Mouse (Mus musculus) layer of hippocampus, adult 2 months (tissue): ENCODE data around the gene Ripply1. TPM values are rescaled to one million over a fixed set of nuclear protein-coding genes. Genes with fewer than 3 reads are reported as not detected.

Source experiments
- DNase-seq, 2 experiments: peaks; one replicate each; pipeline ENCODE4 v3.0.0; 2022; ENCODE audit warnings: low spot score in 2 of 2
- H3K27ac ChIP-seq: fragments of 200-600 bp; 2 replicates; pipeline ENCODE4 v1.8.1; 2022
- H3K4me3 ChIP-seq: fragments of 200-600 bp; 2 replicates; pipeline ENCODE4 v1.8.1; 2022; ENCODE audit warnings: mild to moderate bottlenecking
- CTCF ChIP-seq: fragments of 200-600 bp; conservative IDR thresholded peaks from 2 replicates; pipeline ENCODE4 v1.8.1; 2022; ENCODE audit warnings: antibody characterized with exemption, mild to moderate bottlenecking, moderate library complexity
- long read RNA-seq, 2 experiments: library from polyadenylated mRNA; stranded (forward); transcript quantifications; one replicate each; pipeline ENCODE4 v2.0.0; 2021; ENCODE audit warnings: borderline mapping rate in 2 of 2
- total RNA-seq, 2 experiments: library from RNA; stranded (reverse); gene quantifications; 2 replicates each; pipeline ENCODE4 v1.2.3; 2021

Gene Ripply1
- total RNA-seq, result not detected
- long read RNA-seq, experiment 1, result 0 reads
- long read RNA-seq, experiment 2, result 0 reads

DNA sequence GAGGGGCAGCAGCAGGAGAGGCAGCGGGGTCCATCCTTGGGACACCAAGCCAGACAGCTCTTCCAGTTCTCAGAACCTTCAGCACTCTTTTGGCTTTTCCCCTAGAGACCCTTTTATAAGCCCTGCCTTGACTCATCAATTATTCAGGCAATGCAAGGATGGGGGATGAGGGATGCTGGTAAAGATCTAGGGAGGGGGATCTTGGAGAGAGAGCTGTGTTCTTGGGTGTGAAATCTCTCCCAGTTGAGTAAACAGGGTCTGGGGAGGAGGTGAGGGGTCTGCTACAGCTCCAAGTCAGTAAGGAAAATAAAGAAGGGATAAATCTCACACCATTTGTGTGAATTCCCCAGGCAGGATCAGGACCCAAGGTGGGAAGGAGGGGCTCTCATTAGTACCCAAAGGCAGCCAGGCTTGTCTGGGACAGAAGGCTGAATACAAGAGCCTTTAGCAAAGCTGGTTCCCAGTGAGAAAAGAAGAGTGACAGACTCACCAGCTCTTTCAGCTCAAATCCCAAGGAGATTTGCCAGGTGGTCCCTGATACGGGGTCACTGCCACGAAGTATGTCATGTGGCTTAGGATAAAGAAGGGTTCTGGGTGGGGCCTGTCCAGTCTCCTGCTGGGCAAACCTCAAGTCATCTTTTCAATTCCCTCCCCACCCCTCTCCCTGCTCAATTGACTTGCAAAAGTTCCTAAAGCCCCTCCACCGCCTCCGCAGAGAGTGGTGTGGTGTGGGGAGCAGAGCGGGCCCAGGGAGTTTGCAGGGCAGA, at the start of gene Ripply1:
TSS of gene Ripply1 (minus strand) at position 76 of the 767 bp plus-strand sequence.
- H3K4me3 ChIP-seq, result no peak within 1 kb of the TSS

DNA sequence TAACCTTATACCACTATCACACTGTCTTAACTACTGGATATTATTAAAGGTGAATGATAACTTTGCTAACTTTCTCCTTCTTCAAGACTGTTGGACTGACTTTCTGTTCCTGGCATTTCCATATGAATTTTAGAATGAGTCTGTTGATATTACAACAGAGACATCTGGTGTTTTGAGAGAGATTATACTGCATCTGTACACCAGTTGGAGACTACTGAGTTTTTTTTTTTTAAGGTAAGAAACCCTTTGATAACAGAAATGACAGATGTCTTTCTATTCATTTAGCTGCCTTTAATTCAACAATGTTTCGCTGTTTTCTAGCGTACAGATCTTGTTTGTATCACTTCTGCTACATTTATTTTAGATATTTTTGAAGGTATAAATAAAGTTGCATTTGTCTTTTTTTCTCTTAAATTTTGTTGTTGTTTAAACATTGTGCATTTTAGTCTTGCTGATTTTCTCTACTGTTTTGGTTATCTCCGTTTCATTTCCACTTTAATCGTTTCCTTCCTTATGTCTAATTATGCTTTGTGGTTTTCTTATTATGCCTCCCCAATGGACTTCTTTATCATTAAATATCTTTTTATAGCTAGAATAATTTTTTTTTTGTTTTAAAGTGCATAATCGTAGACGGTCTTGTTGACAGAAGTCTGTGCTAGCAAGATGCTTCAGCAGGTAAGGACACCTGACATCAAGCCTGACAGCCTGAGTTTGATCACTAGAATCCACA, 46.4 kb upstream of the Ripply1 start:
- Histone ChIP-seq H3K27ac (no peak overlapping the region), H3K4me3 (no peak overlapping the region)
- DNase-seq, result no peak
- TF ChIP-seq CTCF, result no peak

More for the DNA sequence above, at the start of gene Ripply1:
- DNase-seq, result no peak
- no peak for TF ChIP-seq CTCF
- H3K27ac ChIP-seq, result no peak within 1 kb of the TSS

DNA sequence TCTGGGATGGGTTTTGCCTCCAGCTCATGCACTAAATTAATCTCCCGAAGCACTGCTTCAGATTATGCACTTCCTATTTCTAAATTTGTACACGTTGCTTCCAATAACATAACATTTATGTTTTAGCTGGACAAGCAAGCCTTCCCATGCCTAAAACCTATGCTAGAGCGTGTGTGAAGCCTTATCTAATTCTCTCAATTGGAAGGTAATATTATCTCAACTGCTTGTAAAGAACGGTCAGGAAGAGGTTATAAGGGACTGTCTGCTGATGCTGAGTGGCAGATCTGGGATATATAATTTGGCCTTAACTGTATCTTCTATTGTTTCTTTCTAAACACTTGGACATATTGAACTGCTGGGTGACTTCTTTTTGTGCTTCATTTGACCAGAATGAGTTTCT, 44.8 kb upstream of the Ripply1 start:
- no peak overlapping the region for H3K27ac ChIP-seq
- H3K4me3 ChIP-seq, result no peak overlapping the region
- DNase-seq, result no peak
- TF ChIP-seq CTCF, result no peak

DNA sequence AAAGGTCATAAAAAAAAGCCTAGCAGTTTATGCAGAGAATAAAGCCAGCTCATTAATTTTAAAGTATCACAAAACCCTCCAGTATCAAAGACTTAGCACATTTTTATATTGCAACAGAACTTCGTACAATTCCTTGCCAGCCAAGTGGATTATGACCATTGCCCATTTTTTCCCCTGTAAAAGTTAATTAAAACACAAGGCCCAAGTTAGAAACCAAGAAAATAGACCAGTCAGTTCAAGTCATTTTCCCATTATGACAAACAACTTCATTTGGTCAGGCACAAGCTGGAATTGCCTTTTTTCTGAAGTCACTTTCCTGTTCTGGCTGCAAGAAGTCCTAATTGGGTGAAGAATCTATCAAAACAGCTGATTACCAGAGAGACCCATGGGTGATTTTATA, 43.2 kb upstream of the Ripply1 start:
- no peak for DNase-seq
- TF ChIP-seq CTCF, result no peak
- no peak overlapping the region for H3K27ac ChIP-seq
- H3K4me3 ChIP-seq, result no peak overlapping the region

DNA sequence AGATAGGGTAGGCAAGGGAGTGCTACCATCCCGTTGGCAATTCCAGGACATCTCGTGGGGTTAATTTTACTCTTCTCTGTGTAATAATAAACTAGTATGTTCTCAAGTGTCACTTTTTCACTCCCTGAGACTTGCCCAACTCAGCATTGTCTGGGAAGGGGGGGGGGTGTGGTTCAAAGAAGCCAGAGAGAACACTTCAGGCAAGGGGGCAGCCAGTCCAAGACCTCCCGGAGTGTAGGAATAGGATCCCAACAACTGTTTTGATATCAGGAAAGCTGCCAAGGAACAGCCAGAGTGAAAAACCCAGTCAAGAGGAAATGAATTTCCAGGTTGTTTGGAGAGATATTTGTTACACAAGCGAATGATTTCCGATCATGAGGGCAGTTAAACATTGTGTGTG, 33.0 kb upstream of the Ripply1 start:
- Histone ChIP-seq H3K4me3 (no peak overlapping the region), H3K27ac (no peak overlapping the region)
- DNase-seq, result no peak
- TF ChIP-seq CTCF, result no peak

DNA sequence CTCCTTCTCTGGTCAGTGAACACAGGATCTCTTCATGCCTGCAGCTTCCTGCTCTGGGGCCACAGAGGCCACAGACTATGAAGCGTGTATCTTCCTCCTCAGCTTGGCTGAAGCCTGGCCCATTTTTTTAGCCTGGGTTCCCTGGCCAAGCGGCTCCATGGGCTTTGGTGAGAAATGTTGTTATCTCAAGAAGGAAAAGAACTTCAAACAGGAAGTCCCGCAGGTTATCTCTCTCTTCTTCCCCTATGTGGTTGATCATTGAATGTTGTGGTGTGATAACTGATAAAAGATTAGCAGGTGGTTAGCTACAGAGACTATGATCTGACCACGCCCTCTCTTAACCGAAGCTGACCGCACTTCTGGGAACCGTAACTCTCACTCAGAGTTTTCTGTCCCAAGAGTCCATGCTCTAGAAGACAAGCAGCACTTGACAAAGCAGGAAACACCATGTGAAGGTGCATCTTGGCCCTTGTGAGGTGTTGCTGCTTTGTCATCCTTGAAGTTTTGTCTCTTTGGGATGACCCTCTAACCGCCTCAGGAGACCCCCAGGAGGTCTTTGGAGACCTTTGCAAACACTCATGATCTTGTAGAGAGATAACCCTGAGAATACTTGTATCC, 32.0 kb upstream of the Ripply1 start:
- H3K4me3 ChIP-seq, result no peak overlapping the region
- no peak for DNase-seq
- no peak overlapping the region for H3K27ac ChIP-seq
- TF ChIP-seq CTCF, result no peak

DNA sequence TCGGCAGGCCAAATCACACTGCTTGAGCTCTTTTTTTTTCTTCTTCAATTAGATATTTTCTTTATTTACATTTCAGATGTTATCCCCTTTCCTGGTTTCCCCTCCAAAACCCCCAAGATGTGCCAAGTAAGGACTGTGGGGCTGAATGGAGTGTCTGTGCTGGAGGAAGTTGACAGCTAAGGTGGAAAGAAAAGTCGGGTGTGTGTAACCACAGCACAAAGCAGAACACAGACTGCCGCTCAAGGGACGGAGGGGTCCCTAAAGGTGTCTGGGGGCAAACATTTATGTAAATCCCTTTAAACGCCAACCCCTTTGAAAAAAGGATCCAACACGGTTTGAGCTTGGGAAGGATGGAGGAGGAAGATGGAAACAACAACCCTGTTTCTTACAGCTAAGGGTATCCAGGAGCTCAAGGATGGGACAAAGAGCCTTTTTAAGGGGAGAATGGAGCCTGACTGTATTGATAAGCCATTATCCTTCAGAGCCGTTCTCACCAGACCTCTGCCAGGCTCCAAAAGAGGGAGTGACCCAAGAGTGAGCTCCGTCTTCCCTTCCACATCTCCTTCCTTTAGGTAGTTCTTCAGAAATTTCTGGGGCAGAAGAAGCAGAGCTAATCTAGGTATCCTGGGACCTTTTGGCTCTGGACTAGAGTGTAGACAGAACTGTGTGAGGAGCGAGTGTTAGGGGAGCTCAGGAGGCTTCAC, 31.3 kb upstream of the Ripply1 start:
- Histone ChIP-seq H3K4me3 (no peak overlapping the region), H3K27ac (no peak overlapping the region)
- no peak for TF ChIP-seq CTCF
- no peak for DNase-seq

DNA sequence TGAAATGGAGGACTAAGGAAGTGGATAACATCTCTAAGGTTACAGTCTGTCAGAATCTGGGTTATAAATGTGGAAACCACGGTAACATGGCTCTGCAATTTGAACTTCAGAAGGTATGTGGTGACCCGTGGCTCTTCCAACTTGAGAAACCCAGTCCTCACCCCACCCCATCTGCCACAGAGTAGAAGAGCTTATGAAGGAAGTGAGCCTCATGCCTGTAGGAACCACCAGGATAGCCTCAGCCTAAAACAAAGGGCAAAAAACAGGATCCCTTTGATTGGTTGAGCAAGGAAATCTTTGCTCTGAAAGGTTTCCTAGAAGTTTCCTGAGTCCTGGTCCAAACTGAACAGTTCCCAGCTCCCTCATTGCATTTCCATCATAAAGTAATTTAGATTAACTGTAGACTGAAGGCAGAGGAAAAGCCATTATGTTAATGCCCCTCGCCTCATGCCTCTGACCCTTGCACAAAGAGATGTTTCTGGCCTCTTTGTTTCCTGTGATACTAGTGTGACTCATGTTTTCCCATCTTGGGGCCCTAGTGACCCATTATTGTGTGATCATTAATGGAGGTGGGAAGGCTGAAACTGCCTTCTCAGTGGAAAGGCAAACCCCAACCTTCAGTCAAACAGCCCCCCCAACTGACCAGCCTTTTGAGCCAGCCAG, 30.6 kb upstream of the Ripply1 start:
- Histone ChIP-seq H3K27ac (no peak overlapping the region), H3K4me3 (no peak overlapping the region)
- no peak for DNase-seq
- TF ChIP-seq CTCF, result no peak

DNA sequence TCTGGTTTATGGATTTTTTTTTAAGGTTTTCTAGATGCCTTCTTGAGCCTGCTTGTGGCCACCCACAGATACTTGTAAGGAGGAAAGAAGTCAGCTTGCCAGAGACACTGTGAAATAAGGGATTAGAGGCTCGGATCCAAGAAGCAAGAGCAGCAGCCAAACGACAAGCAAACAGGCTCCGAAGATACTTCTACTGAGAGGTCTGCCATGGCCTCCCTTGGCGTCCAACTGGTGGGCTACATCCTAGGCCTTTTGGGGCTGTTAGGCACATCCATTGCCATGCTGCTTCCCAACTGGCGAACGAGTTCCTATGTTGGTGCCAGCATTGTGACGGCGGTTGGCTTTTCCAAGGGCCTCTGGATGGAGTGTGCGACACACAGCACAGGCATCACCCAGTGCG, 26.3 kb upstream of the Ripply1 start:
- no peak overlapping the region for H3K4me3 ChIP-seq
- DNase-seq, result no peak
- TF ChIP-seq CTCF, result no peak
- no peak overlapping the region for H3K27ac ChIP-seq

DNA sequence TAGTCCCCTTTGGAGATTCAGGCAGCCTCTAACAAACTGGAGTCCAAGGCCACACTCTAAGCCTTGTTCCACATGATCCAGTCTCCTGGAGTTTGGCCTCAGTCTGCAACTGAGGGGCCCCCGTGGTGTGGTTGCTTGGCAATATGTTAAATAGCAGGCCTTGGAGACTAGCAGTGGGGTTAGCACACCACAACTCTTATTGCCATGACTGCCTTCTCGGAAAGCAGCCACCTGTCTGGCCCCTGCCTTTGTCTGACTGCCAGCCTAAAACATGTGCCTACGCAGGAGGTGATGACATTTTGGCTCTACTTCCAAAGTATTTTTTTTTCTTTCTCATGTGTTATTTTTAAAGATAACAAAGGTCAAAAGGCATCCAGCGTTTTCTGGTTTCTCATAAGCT, 25.9 kb upstream of the Ripply1 start:
- Histone ChIP-seq H3K4me3 (no peak overlapping the region), H3K27ac (peak overlapping the region; percentile 72; the same call in 1 of the 2 replicates)
- DNase-seq, result no peak
- TF ChIP-seq CTCF, result no peak

DNA sequence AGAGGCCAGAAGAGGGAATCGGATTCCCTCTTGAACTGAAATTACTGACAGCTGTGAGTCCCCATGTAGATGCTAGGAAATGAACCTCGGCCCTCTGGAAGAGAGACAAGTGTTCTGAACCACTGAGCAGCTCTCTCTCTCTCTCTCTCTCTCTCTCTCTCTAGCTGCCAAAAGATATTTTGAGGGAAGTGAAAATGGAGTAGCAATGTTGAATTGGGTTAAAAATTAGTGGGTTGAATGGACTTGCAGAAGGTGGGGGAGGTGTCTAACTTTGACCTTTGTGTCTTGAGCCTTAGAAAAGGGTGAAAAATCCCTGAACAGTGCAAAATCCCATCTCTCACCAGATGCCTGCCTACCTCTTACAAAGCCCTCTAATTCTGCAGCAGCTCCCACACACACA, 25.2 kb upstream of the Ripply1 start:
- no peak overlapping the region for H3K4me3 ChIP-seq
- H3K27ac ChIP-seq, result peak overlapping the region; percentile 72
- TF ChIP-seq CTCF, result no peak
- DNase-seq, result no peak

DNA sequence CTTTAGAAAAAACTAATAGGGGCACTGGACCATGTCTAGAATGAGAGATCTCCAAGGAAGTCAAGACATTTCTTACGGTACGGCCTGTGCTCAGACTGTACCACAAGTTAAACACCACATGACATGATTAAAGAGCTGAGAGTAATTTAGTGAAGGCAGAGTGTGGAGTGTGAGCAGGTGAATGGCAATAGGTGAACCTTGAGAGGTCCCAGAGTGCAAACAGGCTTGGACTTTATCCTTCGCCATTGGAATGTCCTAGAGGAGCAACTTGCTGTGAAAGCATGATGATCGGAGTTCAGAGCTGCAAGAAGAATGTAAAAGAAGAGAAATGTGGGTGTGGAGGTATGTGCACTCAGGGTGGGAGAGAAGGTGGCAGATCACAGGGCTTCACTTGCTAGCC, 23.8 kb upstream of the Ripply1 start:
- H3K27ac ChIP-seq, result peak overlapping the region; percentile 65; the same call in 1 of the 2 replicates
- no peak for TF ChIP-seq CTCF
- no peak overlapping the region for H3K4me3 ChIP-seq
- DNase-seq, result no peak
